Mouse (Mus musculus) Muller cell, postnatal 12 days (primary cell): ENCODE results near the gene G6pc2.

ENCODE experiments used
- DNase-seq: peaks from one replicate; pipeline ENCODE4 v3.0.0-alpha.2; 2015; ENCODE audit errors: inconsistent ontology term

Gene G6pc2

DNA sequence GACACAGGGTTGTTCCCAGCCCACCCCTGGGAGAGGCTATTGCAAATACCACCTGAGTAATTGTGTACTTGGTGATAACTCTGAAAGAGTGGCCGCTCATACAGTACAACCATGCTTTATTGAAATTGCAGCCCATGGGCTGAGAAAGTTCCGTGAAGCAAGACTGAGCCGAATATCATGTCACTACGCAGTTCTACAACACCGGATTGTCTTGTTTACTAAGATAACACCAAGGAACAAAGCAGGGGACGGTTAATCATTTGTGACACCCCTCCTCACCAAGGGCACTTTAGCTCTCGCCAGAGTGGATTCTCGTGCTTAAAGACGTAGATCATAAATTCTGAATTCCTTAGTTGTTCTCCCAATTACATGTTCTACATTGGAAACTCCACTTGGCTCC, 28.4 kb downstream of the G6pc2 start:
- no peak for DNase-seq

GRCm38 (mm10) chr2:69244924-69245323, 34.1 kb downstream of the G6pc2 start:
- DNase-seq: peak; percentile 90

DNA sequence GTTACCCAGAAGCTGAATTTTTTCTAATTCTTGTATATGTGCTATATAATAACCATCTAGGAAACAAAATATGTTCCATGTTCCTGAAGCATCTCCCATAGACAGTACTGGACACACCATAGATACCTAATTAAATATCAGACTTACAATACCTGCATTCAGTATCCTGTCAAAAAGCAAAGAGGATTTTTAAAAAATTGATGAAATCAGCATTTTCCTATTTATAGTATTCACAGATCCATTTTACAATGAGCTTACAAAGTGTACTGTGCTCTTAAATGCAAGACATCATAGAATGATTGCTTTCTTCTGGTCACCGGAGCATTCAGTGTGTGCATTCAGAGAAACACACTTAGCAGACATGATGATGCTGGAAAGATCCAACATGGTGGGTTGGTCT, 36.2 kb downstream of the G6pc2 start:
- no peak for DNase-seq

DNA sequence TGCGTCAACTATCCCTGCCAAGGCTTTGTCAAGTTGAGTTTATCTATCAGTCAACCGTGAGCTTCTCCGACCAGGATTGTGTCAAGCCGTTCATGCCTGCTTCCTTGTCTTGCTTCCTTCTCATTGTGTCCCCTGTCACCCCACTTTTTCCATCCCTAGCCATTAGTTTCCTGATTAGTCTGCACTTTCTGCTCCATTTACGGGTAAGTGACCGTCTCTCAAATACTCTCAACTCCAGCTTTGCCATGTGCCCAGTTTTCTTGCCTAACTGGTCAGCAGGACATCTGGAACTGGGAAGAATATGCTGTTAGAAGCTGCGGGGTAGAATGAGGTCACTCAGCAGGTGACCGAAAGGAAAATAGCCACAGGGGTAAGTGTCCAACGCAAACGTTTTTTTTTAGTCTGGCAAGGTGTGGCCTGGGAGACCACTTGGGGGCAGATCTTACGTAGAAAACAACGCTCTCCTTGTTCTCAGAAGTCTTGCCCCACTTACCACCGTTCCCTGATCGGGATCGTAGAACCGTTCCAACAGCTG, 37.4 kb downstream of the G6pc2 start:
- peak; percentile 86 for DNase-seq

GRCm38 (mm10) chr2:69264069-69264618, 53.3 kb downstream of the G6pc2 start:
- DNase-seq: no peak

DNA sequence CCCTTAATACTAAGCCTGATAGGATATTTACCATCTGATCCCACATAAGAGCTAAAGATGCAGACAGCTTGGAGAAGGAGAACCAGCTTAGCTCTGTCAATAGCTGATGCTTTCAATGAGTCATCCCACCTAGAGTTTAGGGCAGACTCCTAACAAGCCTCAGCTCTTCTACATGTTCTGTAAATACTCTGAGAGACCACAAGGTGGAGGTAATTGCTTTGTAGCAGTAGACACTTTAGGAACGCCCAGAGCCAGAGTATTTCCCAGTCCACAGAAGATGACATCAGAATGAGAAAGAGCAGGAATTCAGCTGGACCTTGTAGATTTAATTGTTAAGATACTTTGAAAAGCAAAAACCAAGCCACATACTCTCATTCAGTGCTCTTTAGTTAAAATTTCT, 65.0 kb downstream of the G6pc2 start:
- peak; percentile 86 for DNase-seq
